Mouse (Mus musculus): ENCODE data around the gene Rnf13.

The Rnf13 gene

GRCm38 (mm10) chr3:57845786-57846661, 110.2 kb downstream of the Rnf13 start:
- DNase-seq (ENCODE audit: low spot score) = no peak

DNA sequence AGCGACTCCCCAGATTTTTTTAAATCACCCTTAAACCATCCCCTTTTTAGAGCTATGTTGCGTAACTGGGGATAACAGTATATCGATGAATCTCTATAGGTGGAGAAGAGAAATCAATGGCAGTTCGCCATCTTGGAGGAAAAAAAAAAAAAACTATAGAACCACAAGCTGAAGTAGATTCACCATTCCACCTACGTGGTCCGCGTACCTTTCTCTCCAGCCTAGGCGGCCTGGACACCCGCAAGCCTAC, 110.7 kb downstream of the Rnf13 start:
- no peak for DNase-seq (ENCODE audit: low spot score)

- DNase-seq (ENCODE audit: low spot score) = peak; percentile 5
These were observed 111.3 kb downstream of the Rnf13 start for GRCm38 (mm10) chr3:57846912-57847759.

DNA sequence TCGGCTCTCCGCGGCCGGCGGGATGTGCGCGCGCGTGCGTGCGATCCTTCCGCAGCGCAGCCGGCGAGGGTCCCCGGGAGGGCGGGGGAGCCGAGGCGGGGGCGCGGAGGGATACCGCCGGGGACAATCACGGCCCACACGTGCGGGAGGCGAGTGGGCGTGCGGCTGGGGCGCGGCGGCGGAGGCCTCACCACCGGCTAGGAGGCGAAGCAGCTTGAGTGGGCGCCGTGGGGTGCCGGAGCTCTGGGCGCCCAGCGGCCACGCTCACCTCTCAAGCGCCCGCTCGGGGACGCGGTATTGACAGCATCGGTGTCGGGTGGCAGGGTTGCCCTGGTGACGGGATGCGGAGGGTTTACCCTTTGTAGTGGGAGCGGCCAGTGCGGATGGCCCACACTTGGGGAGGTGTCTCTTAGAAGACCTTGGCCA, 111.9 kb downstream of the Rnf13 start, which contains the start of gene Pfn2:
Gene Pfn2, minus strand, starts transcription at position 320 of the 426 bp plus-strand sequence.
- no peak for DNase-seq (ENCODE audit: low spot score)

DNA sequence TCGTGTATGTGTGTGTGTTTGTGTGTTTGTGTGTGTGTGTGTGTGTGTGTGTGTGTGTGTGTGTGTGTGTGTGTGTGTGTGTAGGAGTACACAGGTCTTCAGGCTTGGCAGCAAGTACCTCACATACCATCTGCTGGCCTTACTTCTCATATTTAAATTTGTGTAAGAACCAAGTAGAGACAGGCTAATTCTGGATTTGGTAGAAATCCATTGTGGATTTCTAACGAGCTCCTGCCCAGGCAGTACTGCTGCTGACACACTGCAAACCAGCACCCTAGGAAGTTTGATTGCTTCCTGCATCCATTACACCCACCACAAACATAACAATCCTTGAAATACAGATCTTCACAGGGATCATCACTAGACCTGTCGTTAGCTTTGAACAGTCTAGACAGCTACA, 147.1 kb downstream of the Rnf13 start:
- no peak for DNase-seq (ENCODE audit: low spot score)

All from c-Kit-positive CD71-positive TER-119-positive erythroid progenitor cells, embryonic 14.5 days (primary cell).